Mouse (Mus musculus): Measurements from ENCODE around the gene Htra2. TPM values are rescaled to one million over a fixed set of nuclear protein-coding genes. Genes with fewer than 3 reads are reported as not detected.
A peak's percentile ranks its signal among the peaks of the same experiment; 100 is the strongest.

Htra2 gene
- polyA plus RNA-seq, 1 experiment from 2014 or later = 147 TPM

DNA sequence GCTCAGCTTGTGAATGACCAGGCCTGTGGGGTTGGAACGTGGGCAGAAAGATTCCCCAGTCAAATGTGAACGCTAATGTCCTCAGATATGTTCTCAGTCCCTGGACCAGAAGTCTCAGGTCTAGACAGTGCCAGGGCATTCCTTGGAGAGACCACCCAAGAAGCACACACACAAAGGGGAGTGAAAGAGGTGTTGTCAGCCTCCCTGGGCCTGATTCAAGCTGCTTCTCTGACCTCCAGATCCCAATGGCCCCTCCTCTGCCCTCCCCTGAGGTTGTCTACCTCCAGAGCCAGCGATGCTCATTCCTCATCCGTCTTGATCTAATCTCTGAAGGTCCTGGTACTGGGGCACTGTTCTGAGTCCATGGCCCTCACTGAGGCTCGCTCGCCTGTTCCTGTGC lies 11.5 kb downstream of the Htra2 start:
- 61% methylated on average over 6 of the region's 6 CpGs for whole genome bisulfite sequencing (ENCODE audit: insufficient replicate concordance)
- Histone ChIP-seq H3K36me3 (no peaks in the 10 kb centered on the region), H3K4me1 (peaks cover 22% of the 10 kb centered on the region), H3K27ac (no peak overlapping the region; the same call in 1 of the 2 replicates), H3K27me3 (replicated peaks) (no peaks in the 10 kb centered on the region), H3K4me2 (no peak overlapping the region), H3K9me3 (replicated peaks) (no peaks in the 10 kb centered on the region), H3K9ac (no peak overlapping the region), H3K4me3 (no peak overlapping the region)
- ATAC-seq = no peak

GRCm38 (mm10) chr6:83040601-83041000 lies 14.5 kb downstream of the Htra2 start:
- Histone ChIP-seq H3K36me3 (no peaks in the 10 kb centered on the region), H3K4me2 (no peak overlapping the region), H3K4me3 (no peak overlapping the region), H3K9ac (no peak overlapping the region), H3K9me3 (replicated peaks) (no peaks in the 10 kb centered on the region), H3K27me3 (replicated peaks) (peaks cover 12% of the 10 kb centered on the region; the same call in 1 of the 2 replicates), H3K27ac (peak overlapping the region; percentile 0; the same call in 1 of the 2 replicates), H3K4me1 (peaks cover 30% of the 10 kb centered on the region)
- no peak for ATAC-seq
- WGBS (ENCODE audit: insufficient replicate concordance) = 78% methylated on average over 5 of the region's 5 CpGs

DNA sequence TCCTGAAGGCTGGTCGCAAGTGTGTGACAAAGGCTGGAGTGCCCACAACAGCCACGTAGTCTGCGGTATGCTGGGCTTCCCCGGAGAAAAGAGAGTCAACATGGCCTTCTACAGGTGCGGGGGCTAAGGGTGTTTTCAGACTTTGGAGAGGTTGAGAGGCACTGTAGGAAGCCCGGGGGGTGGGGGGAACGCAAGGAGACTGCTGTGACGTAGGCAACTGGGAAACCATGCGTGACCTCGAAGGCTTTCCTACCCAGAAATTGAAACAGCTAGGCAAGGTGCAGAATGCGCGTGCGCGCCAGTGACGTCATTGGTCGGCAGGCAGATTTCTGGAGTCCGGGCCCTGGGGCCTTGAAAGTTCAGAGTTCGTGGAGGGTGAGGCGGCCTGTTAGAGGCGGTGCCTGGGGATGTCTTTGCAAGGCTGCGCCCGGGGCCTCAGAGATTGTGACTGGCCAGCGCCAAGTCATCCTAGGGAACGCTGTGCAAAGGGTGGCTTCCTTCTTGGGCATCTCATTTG lies 16.5 kb downstream of the Htra2 start:
- Histone ChIP-seq H3K9ac (peak overlapping the region; percentile 62), H3K4me2 (peak overlapping the region; percentile 66), H3K27ac (peak overlapping the region; percentile 92), H3K27me3 (replicated peaks) (peaks cover 28% of the 10 kb centered on the region; the same call in 1 of the 2 replicates), H3K4me3 (peak overlapping the region; percentile 30), H3K36me3 (no peaks in the 10 kb centered on the region), H3K9me3 (replicated peaks) (no peaks in the 10 kb centered on the region), H3K4me1 (peaks cover 43% of the 10 kb centered on the region)
- peak; percentile 98 for ATAC-seq
- 13% methylated on average over 24 of the region's 24 CpGs for WGBS (ENCODE audit: insufficient replicate concordance)

GRCm38 (mm10) chr6:83037188-83037587 lies 17.9 kb downstream of the Htra2 start:
- 79% methylated on average over 8 of the region's 8 CpGs for WGBS (ENCODE audit: insufficient replicate concordance)
- Histone ChIP-seq H3K4me1 (peaks cover 50% of the 10 kb centered on the region), H3K9me3 (replicated peaks) (no peaks in the 10 kb centered on the region), H3K27ac (no peak overlapping the region), H3K36me3 (peaks cover under 1% of the 10 kb centered on the region; the same call in 1 of the 2 replicates), H3K27me3 (replicated peaks) (peaks cover 28% of the 10 kb centered on the region; the same call in 1 of the 2 replicates), H3K4me2 (no peak overlapping the region), H3K9ac (no peak overlapping the region), H3K4me3 (no peak overlapping the region)
- ATAC-seq = no peak

DNA sequence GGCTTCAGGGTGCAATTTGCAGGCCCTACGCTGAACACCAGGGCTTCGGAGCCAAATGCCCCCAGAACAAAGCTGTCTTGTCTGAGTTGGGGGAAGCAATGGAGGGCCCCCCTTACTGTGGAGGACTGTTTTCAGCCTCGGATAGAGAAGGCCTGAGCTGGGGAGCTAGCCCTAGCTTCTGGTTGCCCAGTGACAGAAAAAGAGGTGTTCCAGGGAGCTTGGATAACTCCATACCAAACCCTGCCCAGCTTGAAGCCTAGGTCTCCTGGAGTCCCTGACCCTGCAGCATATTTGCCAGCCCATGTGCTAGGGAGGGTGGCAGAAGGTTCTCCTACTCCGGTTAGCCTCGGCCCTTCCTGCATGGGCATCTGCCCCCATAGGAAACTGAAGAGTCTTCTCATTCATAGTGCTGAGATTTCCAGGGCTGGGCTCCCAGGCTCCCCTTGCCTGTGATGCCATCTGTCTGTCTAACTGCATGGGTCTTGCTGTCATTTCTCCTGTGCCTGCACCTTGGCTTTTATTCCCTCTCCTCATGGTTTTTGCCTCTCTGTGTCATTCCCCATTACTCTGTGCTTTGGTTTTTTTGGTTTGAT lies 20.5 kb downstream of the Htra2 start:
- Histone ChIP-seq H3K27me3 (replicated peaks) (peaks cover 46% of the 10 kb centered on the region; the same call in 1 of the 2 replicates), H3K27ac (0 out of 2 replicates have a peak overlapping the region, but pooled peaks have one; percentile 84), H3K4me3 (peak overlapping the region; percentile 80; the same call in 1 of the 2 replicates), H3K9ac (no peak overlapping the region), H3K36me3 (peaks cover 26% of the 10 kb centered on the region), H3K9me3 (replicated peaks) (no peaks in the 10 kb centered on the region), H3K4me2 (peak overlapping the region; percentile 87), H3K4me1 (peaks cover 65% of the 10 kb centered on the region)
- no peak for ATAC-seq
- WGBS (ENCODE audit: insufficient replicate concordance) = 59% methylated on average over 5 of the region's 5 CpGs

- Histone ChIP-seq H3K9me3 (replicated peaks) (no peaks in the 10 kb centered on the region), H3K4me1 (peaks cover 63% of the 10 kb centered on the region), H3K4me3 (peak within 1 kb of the TSS; percentile 80), H3K27me3 (replicated peaks) (peaks cover 46% of the 10 kb centered on the region; the same call in 1 of the 2 replicates), H3K36me3 (peaks cover 28% of the 10 kb centered on the region), H3K4me2 (peak within 1 kb of the TSS; percentile 87), H3K9ac (peak within 1 kb of the TSS; percentile 91), H3K27ac (peak within 1 kb of the TSS; percentile 84)
- WGBS (ENCODE audit: insufficient replicate concordance) = 2% methylated on average over 51 of the region's 51 CpGs
- ATAC-seq = peak; percentile 87
Measured at GRCm38 (mm10) chr6:83033249-83034185, 21.6 kb downstream of the Htra2 start, which contains the start of the genes Dok1 and Loxl3. Gene Dok1, minus strand, starts transcription at chr6:83033471. Gene Loxl3, plus strand, starts transcription at chr6:83034173.

DNA sequence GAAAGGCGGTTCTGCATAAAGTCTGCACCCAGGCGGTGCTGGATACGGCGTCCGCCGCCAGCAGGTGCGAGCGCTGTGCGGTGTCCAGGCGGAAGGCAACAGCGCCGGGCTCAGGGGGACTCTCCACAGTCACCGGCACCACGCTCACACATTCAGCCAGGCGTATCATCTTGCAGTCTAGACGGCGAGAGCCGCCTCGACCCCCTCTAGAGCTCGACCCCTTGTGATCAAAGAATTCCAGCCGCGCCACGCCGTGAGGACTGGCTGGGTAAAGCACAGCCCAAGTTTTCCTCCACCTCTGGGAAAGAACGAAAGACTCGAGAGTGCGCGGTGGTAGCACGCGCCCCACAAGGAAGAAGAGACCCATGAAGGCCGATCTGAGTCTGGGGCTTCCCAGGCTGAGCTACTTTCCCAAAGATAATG lies 22.3 kb downstream of the Htra2 start:
- Histone ChIP-seq H3K36me3 (peaks cover 28% of the 10 kb centered on the region), H3K4me1 (peaks cover 63% of the 10 kb centered on the region), H3K9me3 (replicated peaks) (no peaks in the 10 kb centered on the region), H3K27ac (peak overlapping the region; percentile 84), H3K4me3 (peak overlapping the region; percentile 80), H3K9ac (peak overlapping the region; percentile 91), H3K27me3 (replicated peaks) (peaks cover 46% of the 10 kb centered on the region; the same call in 1 of the 2 replicates), H3K4me2 (peak overlapping the region; percentile 87)
- ATAC-seq = peak; percentile 75
- under 1% methylated on average over 31 of the region's 31 CpGs for WGBS (ENCODE audit: insufficient replicate concordance)

GRCm38 (mm10) chr6:83031921-83032590 lies 23.0 kb downstream of the Htra2 start:
- Histone ChIP-seq H3K9me3 (replicated peaks) (no peaks in the 10 kb centered on the region), H3K27me3 (replicated peaks) (peaks cover 42% of the 10 kb centered on the region; the same call in 1 of the 2 replicates), H3K4me3 (peak overlapping the region; percentile 80), H3K4me2 (peak overlapping the region; percentile 87), H3K9ac (peak overlapping the region; percentile 91), H3K27ac (peak overlapping the region; percentile 84), H3K36me3 (peaks cover 28% of the 10 kb centered on the region), H3K4me1 (peaks cover 65% of the 10 kb centered on the region)
- no peak for ATAC-seq
- 53% methylated on average over 18 of the region's 18 CpGs for WGBS (ENCODE audit: insufficient replicate concordance)

GRCm38 (mm10) chr6:83031111-83031510 lies 24.0 kb downstream of the Htra2 start:
- WGBS (ENCODE audit: insufficient replicate concordance) = 81% methylated on average over 7 of the region's 7 CpGs

DNA sequence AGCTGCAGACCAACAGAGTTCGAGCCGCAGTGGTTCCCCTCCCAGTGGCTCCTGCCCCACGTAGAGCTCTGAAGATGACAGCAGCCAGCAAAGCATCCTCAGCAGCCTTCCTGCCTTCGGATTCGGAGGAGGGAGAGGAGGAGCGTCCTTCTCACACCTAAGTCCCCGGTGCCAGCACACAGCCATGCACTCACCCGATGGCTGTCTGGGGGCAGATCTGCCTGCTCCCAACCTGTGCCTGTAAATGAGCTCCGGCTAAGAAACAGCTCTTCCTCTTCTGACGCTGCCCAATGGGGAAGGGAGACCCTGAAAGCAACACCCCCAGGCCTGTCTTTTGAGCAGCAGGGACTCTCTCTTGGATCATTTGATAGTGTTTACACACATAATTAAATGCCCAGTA lies 25.3 kb downstream of the Htra2 start:
- WGBS (ENCODE audit: insufficient replicate concordance) = 63% methylated on average over 10 of the region's 10 CpGs
- Histone ChIP-seq H3K4me1 (peaks cover 70% of the 10 kb centered on the region), H3K27me3 (replicated peaks) (peaks cover 27% of the 10 kb centered on the region; the same call in 1 of the 2 replicates), H3K9ac (no peak overlapping the region), H3K4me3 (no peak overlapping the region), H3K4me2 (no peak overlapping the region), H3K36me3 (peaks cover 28% of the 10 kb centered on the region), H3K27ac (peak overlapping the region; percentile 48), H3K9me3 (replicated peaks) (no peaks in the 10 kb centered on the region)
- no peak for ATAC-seq

More at GRCm38 (mm10) chr6:83031111-83031510, 24.0 kb downstream of the Htra2 start:
- Histone ChIP-seq H3K27ac (no peak overlapping the region), H3K4me3 (no peak overlapping the region), H3K9me3 (replicated peaks) (no peaks in the 10 kb centered on the region), H3K9ac (no peak overlapping the region), H3K4me2 (peak overlapping the region; percentile 87), H3K36me3 (peaks cover 28% of the 10 kb centered on the region), H3K27me3 (replicated peaks) (peaks cover 39% of the 10 kb centered on the region; the same call in 1 of the 2 replicates), H3K4me1 (peaks cover 68% of the 10 kb centered on the region)
- no peak for ATAC-seq

DNA sequence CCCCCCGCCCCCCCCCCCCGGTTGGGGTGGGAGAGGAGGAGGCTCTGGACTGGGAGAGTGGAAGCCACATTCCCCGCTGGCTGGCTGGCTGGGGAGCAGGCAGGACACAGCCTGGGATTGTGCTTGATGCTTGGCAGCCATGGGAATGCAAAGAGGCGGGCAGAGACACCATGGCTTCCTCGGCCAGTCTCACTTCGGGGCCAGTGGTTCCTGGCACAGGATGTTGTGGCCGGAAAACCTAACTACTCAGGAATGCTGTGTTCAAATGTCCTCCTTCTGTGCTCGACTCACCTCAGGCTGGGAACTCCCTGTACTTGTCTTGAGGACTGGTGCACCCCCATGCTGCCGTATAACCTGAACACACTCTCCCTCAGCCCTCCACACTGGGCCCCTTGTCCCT lies 27.4 kb downstream of the Htra2 start:
- Histone ChIP-seq H3K9ac (peak overlapping the region; percentile 12; the same call in 1 of the 2 replicates), H3K27me3 (replicated peaks) (peaks cover 19% of the 10 kb centered on the region; the same call in 1 of the 2 replicates), H3K4me3 (no peak overlapping the region), H3K36me3 (peaks cover 28% of the 10 kb centered on the region), H3K27ac (peak overlapping the region; percentile 50; the same call in 1 of the 2 replicates), H3K4me2 (no peak overlapping the region), H3K4me1 (peaks cover 76% of the 10 kb centered on the region), H3K9me3 (replicated peaks) (no peaks in the 10 kb centered on the region)
- no peak for ATAC-seq
- WGBS (ENCODE audit: insufficient replicate concordance) = 42% methylated on average over 8 of the region's 9 CpGs
